Mouse (Mus musculus): ENCODE measurements around the gene Olfr91. TPM values are rescaled to one million over a fixed set of nuclear protein-coding genes. Genes with fewer than 3 reads are reported as not detected.

The Olfr91 gene
- total RNA-seq, 2 experiments from 2014 or later: not detected

Other genes with a start within 250 kb of the Olfr91 start
- not detected for gene Trim15, start 231.1 kb downstream of the Olfr91 start, total RNA-seq (2021)
- 1 to 10 TPM; 1.2 TPM for gene Trim10, start 228.7 kb downstream of the Olfr91 start, total RNA-seq (2021)
- not detected for gene Trim40, start 208.2 kb downstream of the Olfr91 start, total RNA-seq (2021)
- gene Trim31, start 200.2 kb downstream of the Olfr91 start, total RNA-seq (2021): not detected
- 1 to 10 TPM in 1 of 2 experiments, under 1 TPM in 1; 0.36 to 1.1 TPM for gene Rnf39, start 155.4 kb downstream of the Olfr91 start, total RNA-seq (2021)
- gene Ppp1r11, start 146.5 kb downstream of the Olfr91 start, total RNA-seq (2021): 10 to 100 TPM; 87.4 to 92.9 TPM
- 10 to 100 TPM; 25.9 to 27.4 TPM for gene Znrd1, start 139.7 kb downstream of the Olfr91 start, total RNA-seq (2021)
- 10 to 100 TPM; 11.2 to 14.7 TPM for gene Znrd1as, start 139.7 kb downstream of the Olfr91 start, total RNA-seq (2021)
- under 1 TPM; 0.49 to 0.61 TPM for gene 2410137M14Rik, start 117.0 kb downstream of the Olfr91 start, total RNA-seq (2021)
- gene H2-M5, start 108.7 kb downstream of the Olfr91 start, total RNA-seq (2021): not detected
- 1 to 10 TPM; 1.6 to 2.9 TPM for gene Zfp57, start 97.1 kb downstream of the Olfr91 start, total RNA-seq (2021)
- not detected for gene Mog, start 74.9 kb downstream of the Olfr91 start, total RNA-seq (2021)
- gene Gabbr1, start 52.3 kb downstream of the Olfr91 start, total RNA-seq (2021): 1 to 10 TPM; 6.9 to 7.4 TPM
- gene Olfr90, start 9.8 kb downstream of the Olfr91 start, total RNA-seq (2021): not detected
- not detected for gene Olfr92, start 21.8 kb upstream of the Olfr91 start, total RNA-seq (2021)
- gene Olfr93, start 63.2 kb upstream of the Olfr91 start, total RNA-seq (2021): not detected
- gene Ubd, start 95.6 kb upstream of the Olfr91 start, total RNA-seq (2021): not detected
- gene Olfr94, start 102.7 kb upstream of the Olfr91 start, total RNA-seq (2021): not detected
- not detected for gene Olfr95, start 114.8 kb upstream of the Olfr91 start, total RNA-seq (2021)
- gene Olfr96, start 121.9 kb upstream of the Olfr91 start, total RNA-seq (2021): not detected
- not detected for gene Olfr97, start 139.1 kb upstream of the Olfr91 start, total RNA-seq (2021)
- not detected for gene Olfr98, start 165.5 kb upstream of the Olfr91 start, total RNA-seq (2021)
- gene H2-M3, start 171.9 kb upstream of the Olfr91 start, total RNA-seq (2021): 1 to 10 TPM; 3.0 to 3.2 TPM
- gene Olfr99, start 185.2 kb upstream of the Olfr91 start, total RNA-seq (2021): not detected
- not detected for gene Olfr101, start 206.0 kb upstream of the Olfr91 start, total RNA-seq (2021)
- not detected for gene Olfr102, start 218.8 kb upstream of the Olfr91 start, total RNA-seq (2021)
- not detected for gene Olfr103, start 241.4 kb upstream of the Olfr91 start, total RNA-seq (2021)

All from heart, postnatal 25 days (tissue).